Mouse (Mus musculus): ENCODE results near the gene P4htm. TPM values are rescaled to one million over a fixed set of nuclear protein-coding genes. Genes with fewer than 3 reads are reported as not detected.

Gene P4htm
- total and polyA plus RNA-seq, 3 experiments = 5.4 to 11.0 (median 7.9) TPM

GRCm38 (mm10) chr9:108578545-108579343 lies 18.7 kb downstream of the P4htm start, which contains the start of gene Wdr6 (continued):
- TF ChIP-seq SMC3 (IDR thresholded peaks at IDR 0.05; ENCODE audit: low read depth, low read length) (no peak), CTCF (conservative IDR thresholded peaks at IDR 0.05 in 1 of 2, IDR thresholded peaks at IDR 0.05 in 1 of 2; ENCODE audit: low read depth in 2 of 2, low read length in 2 of 2) (no peak), BHLHE40 (IDR thresholded peaks at IDR 0.05; ENCODE audit: low read depth, low read length) (0 out of 2 replicates have a peak, but pooled peaks have one; percentile 23), SIN3A (IDR thresholded peaks at IDR 0.05; ENCODE audit: low read length) (peak; percentile 29; the same call in 1 of the 2 replicates), UBTF (IDR thresholded peaks at IDR 0.05; ENCODE audit: low read depth, low read length) (no peak), HCFC1 (IDR thresholded peaks at IDR 0.05; ENCODE audit: low read depth, low read length) (no peak; the same call in 1 of the 2 replicates), ZNF384 (IDR thresholded peaks at IDR 0.05; ENCODE audit: low read depth, low read length) (no peak), IRF4 (IDR thresholded peaks at IDR 0.05; ENCODE audit: low read depth, low read length) (no peak), TBP (conservative IDR thresholded peaks at IDR 0.05; ENCODE audit: low read depth, low read length) (no peak), EP300 (IDR thresholded peaks at IDR 0.05; ENCODE audit: low read length) (no peak)

DNA sequence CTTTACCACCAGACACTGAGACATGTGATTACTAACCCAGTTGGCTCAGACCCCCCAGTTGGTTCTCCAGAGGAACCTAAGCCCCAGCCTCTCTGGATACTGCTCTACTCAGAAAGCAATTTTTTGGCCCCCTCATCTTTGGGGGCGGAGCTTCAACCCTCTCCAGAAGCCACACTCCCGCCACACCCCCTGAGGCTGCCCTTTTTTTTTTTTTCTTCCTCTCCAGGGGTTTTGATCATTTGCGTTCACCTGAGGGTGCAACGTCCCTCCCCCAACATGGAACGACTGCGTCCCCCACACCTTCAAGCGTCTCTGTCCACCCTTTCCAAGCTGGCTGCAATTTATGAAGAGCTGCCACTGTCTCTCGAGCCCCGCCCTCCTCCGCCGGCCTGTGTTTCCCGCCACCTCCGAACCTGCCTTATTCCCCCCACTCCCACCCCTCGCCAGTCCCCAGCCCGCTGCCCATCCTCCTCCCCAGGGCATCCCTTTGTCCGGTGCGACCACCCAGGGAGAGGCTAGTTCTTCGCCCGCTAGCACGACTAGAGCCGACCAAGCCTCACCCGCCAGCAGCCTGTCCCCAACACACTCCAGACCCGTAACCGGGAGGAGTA lies 19.4 kb downstream of the P4htm start:
- H3K9ac ChIP-seq (ENCODE audit: insufficient read depth, low read depth) = peak overlapping the region; percentile 69
- H3K4me3 ChIP-seq (replicated peaks in 1 of 3; ENCODE audit: low read depth in 2 of 3, low read length in 2 of 3, poor library complexity in 1 of 3) = peak overlapping the region; percentile 50 to 67 (median 59)
- no peaks in the 10 kb centered on the region for H3K79me2 ChIP-seq (replicated peaks; ENCODE audit: control insufficient read depth, extremely low read depth, insufficient read depth, poor library complexity, severe bottlenecking)
- peak; percentile 43 for DNase-seq (ENCODE audit: extremely low read depth)
- peaks cover 7 to 37% of the 10 kb centered on the region in 2 experiments; a peak in 3 of 4 replicates for H3K4me1 ChIP-seq (ENCODE audit: control insufficient read depth in 1 of 2, insufficient read depth in 2 of 2)
- H3K36me3 ChIP-seq (replicated peaks in 1 of 2; ENCODE audit: control insufficient read depth in 1 of 2, insufficient read depth in 1 of 2, low read length in 1 of 2) = peaks cover 40 to 94% of the 10 kb centered on the region in 2 experiments
- no peak for TF ChIP-seq ETS1 (conservative IDR thresholded peaks at IDR 0.05; ENCODE audit: low read depth, low read length)
- no peak for TF ChIP-seq NELFE (IDR thresholded peaks at IDR 0.05; ENCODE audit: low read depth, low read length)
- peak; percentile 78 for TF ChIP-seq ZNF384 (IDR thresholded peaks at IDR 0.05; ENCODE audit: low read depth, low read length)
- TF ChIP-seq MXI1 (IDR thresholded peaks at IDR 0.05; ENCODE audit: low read depth, low read length) = peak; percentile 16; the same call in 1 of the 2 replicates
- peak overlapping the region; percentile 17; the same call in 1 of the 2 replicates for H3K4me2 ChIP-seq (ENCODE audit: insufficient read depth, low read depth, poor library complexity, severe bottlenecking)
- no peaks in the 10 kb centered on the region for H3K27me3 ChIP-seq (replicated peaks)
- H3K27ac ChIP-seq (ENCODE audit: insufficient read depth, low read depth) = 0 out of 2 replicates have a peak overlapping the region, but pooled peaks have one; percentile 16
- in situ Hi-C loops (cut with MboI; ENCODE audit: low pct_ligation_motif_present, low pct_unique_long_range_greater_than_20kb, low sequenced_read_pairs) = no loop called here
- dilution Hi-C loops (cut with MboI; ENCODE audit: extremely low pct_ligation_motif_present, extremely low pct_unique_long_range_greater_than_20kb, low sequenced_read_pairs) = no loop called here
- H3K9me3 ChIP-seq (replicated peaks; ENCODE audit: low read length) = no peaks in the 10 kb centered on the region

DNA sequence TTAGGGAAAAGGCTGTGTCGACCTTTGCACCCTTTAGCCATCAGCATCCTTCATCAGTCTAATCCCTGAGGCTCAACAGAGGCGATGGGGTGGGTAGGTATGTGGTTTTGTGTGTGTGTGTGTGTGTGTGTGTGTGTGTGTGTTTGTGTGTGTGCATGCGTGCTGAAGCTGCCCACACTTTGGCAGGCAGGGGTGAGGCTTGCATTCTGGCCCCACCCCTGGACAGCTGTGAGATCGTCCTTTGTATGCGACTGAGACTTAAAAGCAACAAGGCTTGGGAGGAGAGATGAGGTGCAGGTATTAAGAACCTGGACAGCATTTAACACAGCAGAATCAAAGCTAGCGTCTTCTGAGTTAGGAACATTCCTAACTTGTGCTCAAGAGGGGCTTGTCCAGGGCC lies 20.4 kb downstream of the P4htm start:
- dilution Hi-C loops (cut with MboI; ENCODE audit: extremely low pct_ligation_motif_present, extremely low pct_unique_long_range_greater_than_20kb, low sequenced_read_pairs) (no loop called here), in situ Hi-C loops (cut with MboI; ENCODE audit: low pct_ligation_motif_present, low pct_unique_long_range_greater_than_20kb, low sequenced_read_pairs) (no loop called here)
- Histone ChIP-seq H3K4me1 (ENCODE audit: control insufficient read depth in 1 of 2, insufficient read depth in 2 of 2) (peaks cover 7 to 27% of the 10 kb centered on the region in 2 experiments; a peak in 3 of 4 replicates), H3K9ac (ENCODE audit: insufficient read depth, low read depth) (no peak overlapping the region), H3K9me3 (replicated peaks; ENCODE audit: low read length) (no peaks in the 10 kb centered on the region), H3K79me2 (replicated peaks; ENCODE audit: control insufficient read depth, extremely low read depth, insufficient read depth, poor library complexity, severe bottlenecking) (no peaks in the 10 kb centered on the region), H3K4me2 (ENCODE audit: insufficient read depth, low read depth, poor library complexity, severe bottlenecking) (no peak overlapping the region), H3K27me3 (replicated peaks) (no peaks in the 10 kb centered on the region), H3K27ac (ENCODE audit: insufficient read depth, low read depth) (no peak overlapping the region), H3K4me3 (replicated peaks in 1 of 3; ENCODE audit: low read depth in 2 of 3, low read length in 2 of 3, poor library complexity in 1 of 3) (no peak overlapping the region), H3K36me3 (replicated peaks in 1 of 2; ENCODE audit: control insufficient read depth in 1 of 2, insufficient read depth in 1 of 2, low read length in 1 of 2) (peaks cover 48 to 94% of the 10 kb centered on the region in 2 experiments)
- DNase-seq (ENCODE audit: extremely low read depth) = no peak
- TF ChIP-seq MAX (IDR thresholded peaks at IDR 0.05; ENCODE audit: low read length) = no peak
- TF ChIP-seq USF2 (conservative IDR thresholded peaks at IDR 0.05; ENCODE audit: low read depth, low read length) = no peak
- TF ChIP-seq MAZ (IDR thresholded peaks at IDR 0.05; ENCODE audit: low read depth, low read length) = no peak
- no peak for TF ChIP-seq ETS1 (conservative IDR thresholded peaks at IDR 0.05; ENCODE audit: low read depth, low read length)
- no peak for TF ChIP-seq SIN3A (IDR thresholded peaks at IDR 0.05; ENCODE audit: low read length)
- no peak for TF ChIP-seq BHLHE40 (IDR thresholded peaks at IDR 0.05; ENCODE audit: low read depth, low read length)
- no peak for TF ChIP-seq PAX5 (IDR thresholded peaks at IDR 0.05; ENCODE audit: low read length)
- TF ChIP-seq MYC (IDR thresholded peaks at IDR 0.05; ENCODE audit: low read depth, low read length) = no peak
- no peak for TF ChIP-seq CHD1 (IDR thresholded peaks at IDR 0.05; ENCODE audit: low read depth, low read length)
- TF ChIP-seq MXI1 (IDR thresholded peaks at IDR 0.05; ENCODE audit: low read depth, low read length) = no peak
- no peak for TF ChIP-seq TCF12 (IDR thresholded peaks at IDR 0.05; ENCODE audit: low read depth, low read length)
- no peak for TF ChIP-seq ZMIZ1 (IDR thresholded peaks at IDR 0.05; ENCODE audit: low read depth, low read length)
- no peak for TF ChIP-seq USF1 (IDR thresholded peaks at IDR 0.05; ENCODE audit: low read depth, low read length)
